Mouse (Mus musculus) liver, embryonic 18 days (tissue): Measurements from ENCODE around the gene Dusp23. TPM values are rescaled to one million over a fixed set of nuclear protein-coding genes. Genes with fewer than 3 reads are reported as not detected.

ENCODE experiments used
- polyA plus RNA-seq: library from polyadenylated mRNA; depleted of rRNA; stranded (reverse); fragments of >200 nt; gene quantifications from 2 replicates; pipeline ENCODE4 v1.2.3, GENCODE M21; 2012; rRNA removed

Dusp23 gene
- polyA plus RNA-seq = 8.8 and 10.1 TPM in 2 replicates

DNA sequence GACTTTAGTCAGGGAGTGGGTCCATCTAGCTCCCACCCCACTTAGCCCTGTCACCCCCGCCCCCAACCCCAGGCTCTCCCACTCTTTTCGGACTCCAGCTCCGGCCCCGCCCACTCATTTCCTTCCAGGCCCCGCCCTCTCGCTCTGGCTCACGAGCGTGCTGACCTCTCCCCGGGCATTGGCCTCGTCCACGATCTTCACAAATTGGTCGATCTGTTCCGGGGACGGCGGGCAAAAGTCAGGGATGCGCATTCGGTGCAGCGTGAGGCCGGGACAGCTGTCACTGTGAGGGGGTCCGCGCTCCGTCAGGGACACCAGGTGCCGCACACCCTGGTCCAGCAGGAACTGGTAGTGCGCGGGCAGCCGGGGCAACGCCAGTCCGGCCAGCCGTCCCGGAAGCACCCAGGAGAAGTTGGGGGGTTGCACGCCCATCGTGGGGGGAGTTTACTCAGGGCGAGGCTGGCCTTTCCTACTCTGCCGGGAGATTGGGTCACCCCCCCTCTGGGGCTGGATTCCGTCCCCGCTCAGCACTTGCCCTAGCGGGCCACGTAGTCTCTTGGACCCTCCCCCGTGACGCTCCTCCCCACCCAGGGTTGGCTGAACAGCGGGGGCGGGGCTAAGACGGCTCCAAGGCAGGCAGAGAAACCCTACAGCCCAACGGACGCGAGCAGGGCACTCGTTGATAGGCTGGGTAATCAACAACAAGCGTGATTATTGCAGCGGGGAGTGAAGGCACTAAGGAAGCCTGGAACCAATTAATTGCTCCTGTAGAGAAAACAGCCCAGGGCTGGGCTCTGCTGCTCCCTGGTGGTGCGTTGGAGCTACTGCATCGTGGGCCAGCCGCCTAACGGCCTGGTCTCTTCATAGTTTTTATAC, at the start of gene Dusp23:
TSS of gene Dusp23 (minus strand) at position 512 of the 876 bp plus-strand sequence.

DNA sequence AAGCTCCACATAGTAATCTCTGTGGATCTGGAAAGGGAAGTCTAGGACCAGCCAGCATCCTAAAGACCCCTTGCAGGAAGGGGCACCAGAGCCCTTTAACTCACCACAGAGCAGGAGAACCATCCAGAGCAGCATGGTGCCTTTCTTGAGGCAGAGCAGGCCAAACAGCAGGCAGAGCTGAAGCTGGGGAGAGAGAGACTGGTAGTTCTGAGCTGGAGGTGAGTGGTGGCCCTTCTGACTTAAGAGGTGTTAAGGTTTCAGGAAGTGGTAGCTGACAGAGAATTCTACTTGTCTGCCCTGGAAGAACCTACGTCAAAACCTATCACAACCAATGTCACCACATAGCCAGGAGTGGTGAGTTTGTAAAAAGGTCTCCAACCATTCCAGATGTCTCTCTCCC, 30.4 kb downstream of the Dusp23 start, which contains the start of gene Fcrl6:
TSS of gene Fcrl6 (minus strand) at position 226 of the 400 bp plus-strand sequence.

DNA sequence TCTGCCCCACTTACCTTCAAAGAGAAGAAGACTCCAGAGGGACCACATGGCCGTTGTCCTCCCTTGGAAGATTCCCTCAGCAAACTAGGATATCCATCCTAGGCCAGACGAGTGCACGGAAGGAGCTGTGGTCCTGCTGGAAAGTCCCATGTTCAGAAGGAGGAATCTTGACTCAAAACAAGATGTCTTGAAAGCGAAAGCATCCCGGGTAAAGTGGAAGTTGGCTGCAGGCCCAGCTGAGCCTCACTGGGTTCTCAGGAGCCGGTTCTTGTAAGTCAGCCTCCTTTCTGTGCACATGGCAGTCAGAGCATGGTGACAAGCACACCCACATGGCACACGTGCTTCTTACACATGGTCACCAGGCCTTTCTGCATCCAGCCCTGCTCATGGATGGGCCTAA, 42.4 kb downstream of the Dusp23 start, which contains the start of gene Slamf8:
TSS of gene Slamf8 (minus strand) at position 184 of the 400 bp plus-strand sequence.

Other genes with a start within 250 kb of the Dusp23 start
- gene Slamf9, start 157.6 kb downstream of the Dusp23 start, polyA plus RNA-seq = 0.96 and 1.1 TPM in 2 replicates
- 1.2 and 1.3 TPM in 2 replicates for gene Igsf9, start 151.2 kb downstream of the Dusp23 start, polyA plus RNA-seq
- 86.1 and 90.5 TPM in 2 replicates for gene Tagln2, start 132.9 kb downstream of the Dusp23 start, polyA plus RNA-seq
- 0.47 and 0.53 TPM in 2 replicates for gene Cfap45, start 112.2 kb downstream of the Dusp23 start, polyA plus RNA-seq
- gene Vsig8, start 77.0 kb downstream of the Dusp23 start, polyA plus RNA-seq = 0.26 and 0.84 TPM in 2 replicates
- 0.19 and 0.31 TPM in 2 replicates for gene Slamf8, start 42.4 kb downstream of the Dusp23 start, polyA plus RNA-seq
- 0.52 and 0.58 TPM in 2 replicates for gene Fcrl6, start 30.4 kb downstream of the Dusp23 start, polyA plus RNA-seq
- gene Crp, start 65.1 kb upstream of the Dusp23 start, polyA plus RNA-seq = 249 and 255 TPM in 2 replicates